Mouse (Mus musculus) stomach, embryonic 14.5 days (tissue): ENCODE measurements around the gene Ambn. TPM values are rescaled to one million over a fixed set of nuclear protein-coding genes. Genes with fewer than 3 reads are reported as not detected.

Experiments used
- ATAC-seq: fragments of 200-750 bp; cut with Nextera tagmentation; 2 replicates; pipeline ENCODE4 v1.8.0; 2017; ENCODE audit warnings: low read depth, moderate TSS enrichment; ENCODE audit not compliant: insufficient number of reproducible peaks, insufficient read depth, low FRiP score
- H3K27ac ChIP-seq: fragments of 300-500 bp; sonication (generic); 2 replicates; pipeline ENCODE4 v1.5.1; 2014; ENCODE audit warnings: mild to moderate bottlenecking, low read length, moderate library complexity, mixed read lengths
- H3K27me3 ChIP-seq: fragments of 300-500 bp; sonication (generic); 2 replicates; pipeline ENCODE4 v1.6.1; 2014; ENCODE audit warnings: low read length, control low read depth, mixed read lengths; ENCODE audit not compliant: control insufficient read depth, insufficient read depth
- H3K36me3 ChIP-seq: fragments of 300-500 bp; sonication (generic); 2 replicates; pipeline ENCODE4 v1.6.1; 2014; ENCODE audit warnings: mild to moderate bottlenecking, control low read depth, low read length, moderate library complexity, mixed read lengths; ENCODE audit not compliant: control insufficient read depth, insufficient read depth
- H3K4me1 ChIP-seq: fragments of 300-500 bp; sonication (generic); 2 replicates; pipeline ENCODE4 v1.6.1; 2014; ENCODE audit warnings: low read length, control low read depth, mixed read lengths; ENCODE audit not compliant: control insufficient read depth, insufficient read depth
- H3K4me2 ChIP-seq: fragments of 300-500 bp; sonication (generic); replicated peaks from 2 replicates; pipeline ENCODE4 v1.6.1; 2014; ENCODE audit warnings: low read depth, low read length, control low read depth
- H3K4me3 ChIP-seq: fragments of 300-500 bp; sonication (generic); 2 replicates; pipeline ENCODE4 v1.5.1; 2014; ENCODE audit warnings: low read depth, low read length, control low read depth
- H3K9ac ChIP-seq: fragments of 300-500 bp; sonication (generic); replicated peaks from 2 replicates; pipeline ENCODE4 v1.6.1; 2014; ENCODE audit warnings: low read depth, mild to moderate bottlenecking, control low read depth, low read length, moderate library complexity, mixed read lengths
- H3K9me3 ChIP-seq: fragments of 300-500 bp; sonication (generic); 2 replicates; pipeline ENCODE4 v1.6.1; 2016; ENCODE audit warnings: low read depth, low read length, control low read depth; ENCODE audit not compliant: control insufficient read depth
- WGBS: fragments of 180-500 bp; shearing (Covaris S2); extraction: QIAGEN DNeasy Blood & Tissue Kit; methylation state at CpG from one replicate; pipeline ENCODE4 v1.1.7; 2014; 5-methylcytosine and 5-hydroxymethylcytosine counted together
- polyA plus RNA-seq: library from polyadenylated mRNA; unstranded; fragments of >200 nt; fragmentation: Nextera tagmentation; extraction: Ambion mirVana; gene quantifications from 2 replicates; pipeline ENCODE4 v1.2.1, GENCODE M21; 2014

Ambn gene
- polyA plus RNA-seq, 1 experiment from 2014 or later, result not detected

DNA sequence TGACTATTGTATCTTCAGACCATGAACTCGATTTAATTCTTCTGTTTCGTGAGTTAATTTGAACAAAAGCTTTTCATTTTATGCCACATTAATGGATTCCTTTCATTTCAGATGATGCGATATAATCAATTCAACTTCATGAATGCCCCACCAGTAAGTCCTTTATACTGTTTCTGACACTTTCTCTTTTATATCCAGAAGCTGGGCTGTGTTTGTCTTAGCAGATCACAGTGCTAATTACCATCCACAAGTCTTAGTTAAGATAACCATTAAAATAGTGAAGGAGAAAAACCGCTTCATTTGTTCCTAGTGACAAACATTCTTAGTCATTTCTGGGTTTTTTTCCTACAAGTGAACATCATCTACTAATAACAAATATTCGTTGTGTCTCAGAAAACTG, 35.3 kb downstream of the Ambn start:
- no peak overlapping the region for H3K4me3 ChIP-seq
- no peaks in the 10 kb centered on the region for H3K4me1 ChIP-seq
- no peaks in the 10 kb centered on the region for H3K9me3 ChIP-seq
- ATAC-seq, result no peak
- H3K27ac ChIP-seq, result no peak overlapping the region
- H3K27me3 ChIP-seq, result no peaks in the 10 kb centered on the region
- WGBS, result 88% methylated on average over 5 of the region's 5 CpGs
- no peak overlapping the region for H3K9ac ChIP-seq
- no peaks in the 10 kb centered on the region for H3K36me3 ChIP-seq
- H3K4me2 ChIP-seq, result no peak overlapping the region

DNA sequence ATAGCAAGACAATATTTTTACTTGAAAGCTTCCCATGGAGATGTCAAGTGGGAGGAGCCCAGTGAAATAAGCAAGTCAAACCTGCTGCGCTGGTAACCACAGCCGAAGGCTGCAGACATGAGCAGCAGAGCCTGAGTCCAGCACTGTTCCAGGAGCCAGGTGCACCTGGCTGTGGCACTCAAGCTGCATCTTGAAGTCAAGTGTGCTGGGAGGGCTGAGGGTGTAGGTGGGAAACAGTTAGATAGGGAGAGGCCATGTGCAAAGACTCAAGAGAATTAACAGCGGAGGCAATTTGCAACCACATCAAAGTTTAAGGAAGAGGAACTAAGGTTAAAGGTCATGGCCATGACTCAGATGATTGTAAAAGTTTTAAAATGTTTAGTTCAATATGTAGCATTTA, 44.0 kb downstream of the Ambn start:
- ATAC-seq, result no peak
- H3K9me3 ChIP-seq, result no peaks in the 10 kb centered on the region
- no peak overlapping the region for H3K9ac ChIP-seq
- H3K4me1 ChIP-seq, result no peaks in the 10 kb centered on the region
- no peaks in the 10 kb centered on the region for H3K36me3 ChIP-seq
- no peak overlapping the region for H3K4me3 ChIP-seq
- no peak overlapping the region for H3K4me2 ChIP-seq
- 78% methylated on average over 3 of the region's 3 CpGs for WGBS
- H3K27ac ChIP-seq, result no peak overlapping the region
- H3K27me3 ChIP-seq, result no peaks in the 10 kb centered on the region

DNA sequence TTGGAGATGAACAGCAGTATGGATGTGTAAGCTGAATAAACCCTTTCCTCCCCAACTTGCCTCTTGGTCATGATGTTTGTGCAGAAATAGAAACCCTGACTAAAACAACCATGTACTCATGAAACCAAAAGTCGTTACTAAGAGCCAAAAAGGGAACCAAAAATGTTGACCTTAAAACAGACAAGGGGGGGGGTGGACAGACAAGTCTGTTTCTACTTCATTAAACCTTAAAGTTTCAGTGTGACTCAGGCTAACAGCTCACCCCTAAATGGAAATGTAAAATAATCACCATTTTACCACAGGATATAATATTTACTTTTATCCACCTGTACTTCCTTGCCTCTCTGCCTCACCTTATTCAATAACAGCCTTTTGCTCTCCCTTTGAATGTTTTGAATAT, 52.8 kb downstream of the Ambn start:
- WGBS, result 52% methylated on average over 1 of the region's 1 CpGs
- Histone ChIP-seq H3K4me1 (no peaks in the 10 kb centered on the region), H3K36me3 (no peaks in the 10 kb centered on the region), H3K27me3 (no peaks in the 10 kb centered on the region), H3K9me3 (no peaks in the 10 kb centered on the region), H3K27ac (no peak overlapping the region), H3K9ac (no peak overlapping the region), H3K4me2 (no peak overlapping the region), H3K4me3 (no peak overlapping the region)
- no peak for ATAC-seq

DNA sequence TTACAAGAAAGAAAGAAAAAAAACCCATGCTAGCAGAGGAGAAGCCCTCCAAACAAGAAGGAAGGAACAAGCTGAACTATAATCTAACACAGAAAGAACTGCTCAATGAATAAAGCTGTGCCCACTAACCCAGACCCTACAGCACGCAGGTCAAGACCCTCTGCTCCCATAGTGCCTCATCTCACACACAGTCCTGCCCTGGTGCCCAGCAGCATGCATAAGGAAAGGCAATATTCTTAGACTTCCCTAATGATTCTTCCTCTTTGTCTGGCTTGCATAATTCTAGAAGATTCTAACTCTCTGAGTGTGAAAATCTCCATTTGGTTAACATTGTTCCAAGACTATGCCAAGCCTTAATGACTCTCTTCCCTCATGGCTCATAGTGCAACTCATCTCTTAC, 53.2 kb downstream of the Ambn start:
- 78% methylated on average over 1 of the region's 1 CpGs for WGBS
- no peaks in the 10 kb centered on the region for H3K9me3 ChIP-seq
- H3K36me3 ChIP-seq, result no peaks in the 10 kb centered on the region
- H3K27me3 ChIP-seq, result no peaks in the 10 kb centered on the region
- no peak for ATAC-seq
- H3K4me1 ChIP-seq, result no peaks in the 10 kb centered on the region
- H3K27ac ChIP-seq, result no peak overlapping the region
- H3K4me2 ChIP-seq, result no peak overlapping the region
- H3K9ac ChIP-seq, result no peak overlapping the region
- H3K4me3 ChIP-seq, result no peak overlapping the region

Other genes starting within 250 kb of the Ambn start
- not detected in 2 replicates for gene Gm7714, start 187.1 kb upstream of the Ambn start, polyA plus RNA-seq
- gene Prol1, start 138.7 kb upstream of the Ambn start, polyA plus RNA-seq, result not detected in 2 replicates
- gene Amtn, start 79.9 kb upstream of the Ambn start, polyA plus RNA-seq, result not detected in 2 replicates
- not detected in 2 replicates for gene Enam, start 32.0 kb downstream of the Ambn start, polyA plus RNA-seq
- not detected in 2 replicates for gene Jchain, start 71.9 kb downstream of the Ambn start, polyA plus RNA-seq
- gene Utp3, start 98.5 kb downstream of the Ambn start, polyA plus RNA-seq, result 61.9 and 62.1 TPM in 2 replicates
- gene Rufy3, start 109.0 kb downstream of the Ambn start, polyA plus RNA-seq, result 24.7 and 25.1 TPM in 2 replicates
- 52.7 and 65.1 TPM in 2 replicates for gene Grsf1, start 220.2 kb downstream of the Ambn start, polyA plus RNA-seq